Mouse (Mus musculus) retina, postnatal 1 day (tissue): ENCODE measurements around the gene Scai.
A peak's percentile ranks its signal among the peaks of the same experiment; 100 is the strongest.
"Not testable (repeated sequence)": the region's sequence is repeated elsewhere in the genome, so short reads cannot be mapped to it uniquely, and the experiment has no call there.

ENCODE experiments used
- DNase-seq: peaks from one replicate; pipeline ENCODE4 v3.0.0-alpha.2; 2012

Scai gene

GRCm38 (mm10) chr2:39129526-39130326 lies 60.8 kb downstream of the Scai start:
- DNase-seq: no peak

GRCm38 (mm10) chr2:39124167-39124566 lies 66.4 kb downstream of the Scai start:
- DNase-seq: no peak

- DNase-seq: no peak
Measured at GRCm38 (mm10) chr2:39121137-39121536, 69.4 kb downstream of the Scai start.

GRCm38 (mm10) chr2:39116583-39116982 lies 74.0 kb downstream of the Scai start:
- DNase-seq: no peak

GRCm38 (mm10) chr2:39114093-39114492 lies 76.4 kb downstream of the Scai start:
- no peak for DNase-seq

- no peak for DNase-seq
Measured at GRCm38 (mm10) chr2:39110514-39110913, 80.0 kb downstream of the Scai start.

- not testable (repeated sequence) for DNase-seq
Measured at GRCm38 (mm10) chr2:39109712-39110111, 80.8 kb downstream of the Scai start.

- DNase-seq: not testable (repeated sequence)
Measured at GRCm38 (mm10) chr2:39099951-39100350, 90.6 kb downstream of the Scai start.

GRCm38 (mm10) chr2:39097993-39098392 lies 92.5 kb downstream of the Scai start:
- DNase-seq: peak; percentile 3

- no peak for DNase-seq
Measured at GRCm38 (mm10) chr2:39091966-39092365, 98.6 kb downstream of the Scai start.

GRCm38 (mm10) chr2:39082706-39083105 lies 107.8 kb downstream of the Scai start:
- no peak for DNase-seq

GRCm38 (mm10) chr2:39070666-39071065 lies 119.9 kb downstream of the Scai start:
- DNase-seq: no peak

- DNase-seq: no peak
Measured at GRCm38 (mm10) chr2:39069096-39069495, 121.4 kb downstream of the Scai start.

- peak; percentile 96 for DNase-seq
Measured at GRCm38 (mm10) chr2:39065400-39065987, 125.0 kb downstream of the Scai start, which contains the start of gene Golga1. Golga1 (minus strand) TSS chr2:39065541.

GRCm38 (mm10) chr2:39064687-39065399 lies 125.7 kb downstream of the Scai start:
- peak; percentile 0 for DNase-seq

GRCm38 (mm10) chr2:39048515-39048914 lies 142.0 kb downstream of the Scai start:
- DNase-seq: no peak

- no peak for DNase-seq
Measured at GRCm38 (mm10) chr2:39040215-39040614, 150.3 kb downstream of the Scai start.

- DNase-seq: no peak
Measured at GRCm38 (mm10) chr2:39031611-39032010, 158.9 kb downstream of the Scai start.

GRCm38 (mm10) chr2:39020004-39020403 lies 170.5 kb downstream of the Scai start:
- no peak for DNase-seq

- DNase-seq: no peak
Measured at GRCm38 (mm10) chr2:39016581-39016980, 174.0 kb downstream of the Scai start.
